Mouse (Mus musculus): Measurements from ENCODE around the gene Nfx1. TPM values are rescaled to one million over a fixed set of nuclear protein-coding genes. Genes with fewer than 3 reads are reported as not detected.
"Not testable (repeated sequence)": the region's sequence is repeated elsewhere in the genome, so short reads cannot be mapped to it uniquely, and the experiment has no call there.

The Nfx1 gene
- 100 to 1,000 TPM; 107 to 110 TPM for total RNA-seq (2021)
- long read RNA-seq, experiment 1, full-length matches to known transcripts = 29 of 43 reads
- long read RNA-seq, experiment 1, partial matches to known transcripts = 6 of 43 reads
- long read RNA-seq, experiment 1, other reads (novel, unspliced or antisense) = 8 of 43 reads
- long read RNA-seq, experiment 2, full-length matches to known transcripts = 28 of 65 reads
- long read RNA-seq, experiment 2, partial matches to known transcripts = 20 of 65 reads
- long read RNA-seq, experiment 2, other reads (novel, unspliced or antisense) = 17 of 65 reads

DNA sequence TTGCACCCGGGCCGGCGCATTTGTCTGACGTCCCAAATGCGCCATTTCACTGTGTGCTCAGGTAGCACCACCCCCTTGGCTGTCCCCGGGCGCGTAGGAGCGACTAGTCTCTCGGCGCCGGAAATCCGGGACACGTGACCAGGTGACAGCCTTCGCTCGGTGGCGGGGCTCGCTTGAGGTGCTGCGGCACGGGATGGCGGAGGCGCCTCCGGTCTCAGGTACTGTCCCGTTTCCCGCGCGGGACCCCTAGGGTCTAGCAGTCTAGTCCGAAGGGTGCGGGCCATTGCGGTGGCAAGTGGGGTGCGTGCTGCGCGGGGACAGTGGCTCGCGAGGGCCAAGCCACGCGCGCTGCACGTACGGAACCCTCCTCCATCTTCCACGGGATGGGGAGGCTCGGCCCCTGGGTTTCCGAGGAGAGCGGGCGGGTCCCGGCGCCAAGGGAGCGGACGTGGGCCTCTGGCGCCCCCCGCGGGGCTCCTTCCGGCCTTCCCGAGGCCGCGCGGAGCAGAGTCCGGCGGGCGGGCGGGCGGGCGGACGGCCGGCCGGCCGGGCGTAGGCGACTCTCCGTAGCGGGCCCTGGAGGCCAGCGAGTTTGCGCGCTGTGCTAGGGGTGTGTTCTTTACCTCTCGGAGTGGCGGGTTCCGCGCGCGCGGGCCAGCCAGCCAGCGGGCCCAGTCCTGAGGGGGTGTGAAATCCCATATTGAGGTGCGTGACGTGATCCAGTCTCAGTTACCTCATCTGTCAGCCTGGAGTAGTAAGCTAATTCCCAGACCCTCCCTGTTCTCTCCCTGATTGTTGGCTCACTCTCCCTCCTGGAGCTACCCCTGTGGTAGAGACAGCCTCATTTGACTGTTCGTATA lies at the start of gene Nfx1:
Gene Nfx1 (plus strand): TSS at position 65 of the 860 bp plus-strand sequence.
- DNase-seq (ENCODE audit: low spot score in 2 of 2) = peak; percentile 88 to 95

- DNase-seq (ENCODE audit: low spot score in 2 of 2) = no peak
These were observed 49.4 kb upstream of the Nfx1 start for GRCm38 (mm10) chr4:40921288-40921687.

DNA sequence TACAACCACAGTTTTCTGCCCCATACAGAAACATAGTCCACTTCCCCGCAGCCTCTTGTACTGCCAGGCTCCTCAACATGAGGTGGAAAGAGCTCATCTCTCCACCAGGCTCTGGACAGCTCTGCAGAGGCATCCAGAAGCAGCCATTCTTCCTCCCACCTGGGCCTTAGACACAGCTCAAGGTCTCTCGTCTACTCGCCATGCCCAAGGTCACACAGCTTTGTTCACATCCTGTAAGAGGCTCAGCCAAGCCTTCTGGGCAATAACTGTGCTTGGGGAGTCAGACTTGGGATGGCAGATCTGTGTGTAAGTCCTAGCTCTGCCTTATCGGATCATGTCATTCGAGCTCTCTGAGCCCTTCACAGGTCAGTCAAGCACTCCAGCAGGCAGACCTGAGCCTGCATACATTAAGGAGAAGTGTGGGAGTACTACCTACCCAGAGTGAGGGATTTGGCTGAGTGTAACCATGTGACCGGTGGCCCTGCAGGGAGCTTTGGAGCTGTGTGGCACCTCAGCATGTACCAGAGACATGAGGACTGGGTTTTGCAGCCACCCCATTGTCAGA lies 47.5 kb upstream of the Nfx1 start:
- no peak for DNase-seq (ENCODE audit: low spot score in 2 of 2)

- DNase-seq (ENCODE audit: low spot score in 2 of 2) = no peak
These were observed 45.1 kb upstream of the Nfx1 start for GRCm38 (mm10) chr4:40925568-40925967.

- no peak for DNase-seq (ENCODE audit: low spot score in 2 of 2)
These were observed 41.7 kb upstream of the Nfx1 start for GRCm38 (mm10) chr4:40929046-40929445.

DNA sequence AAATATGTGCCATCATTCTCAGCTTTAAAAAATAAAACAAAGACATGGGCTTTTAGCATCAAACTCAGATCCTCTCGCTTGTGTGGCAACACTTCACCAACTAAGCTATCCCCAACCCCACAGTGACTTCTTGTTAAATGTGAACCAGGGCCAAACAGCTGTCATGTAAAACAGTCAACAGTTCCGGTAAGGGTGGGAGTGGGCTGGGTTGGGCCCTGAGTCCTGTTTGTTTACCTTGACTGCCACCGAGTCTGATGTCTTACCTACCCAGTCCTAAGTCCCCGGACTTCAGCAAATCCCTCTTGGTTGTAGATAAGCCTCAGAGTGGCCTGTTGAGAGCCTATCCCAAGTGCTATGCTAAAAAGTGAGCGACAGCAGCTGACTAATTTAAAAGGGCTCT lies 37.0 kb upstream of the Nfx1 start:
- DNase-seq (ENCODE audit: low spot score in 2 of 2) = no peak

GRCm38 (mm10) chr4:40934369-40934768 lies 36.3 kb upstream of the Nfx1 start:
- not testable (repeated sequence) for DNase-seq (ENCODE audit: low spot score in 2 of 2)

- no peak for DNase-seq (ENCODE audit: low spot score in 2 of 2)
These were observed 34.4 kb upstream of the Nfx1 start for GRCm38 (mm10) chr4:40936175-40936839.

DNA sequence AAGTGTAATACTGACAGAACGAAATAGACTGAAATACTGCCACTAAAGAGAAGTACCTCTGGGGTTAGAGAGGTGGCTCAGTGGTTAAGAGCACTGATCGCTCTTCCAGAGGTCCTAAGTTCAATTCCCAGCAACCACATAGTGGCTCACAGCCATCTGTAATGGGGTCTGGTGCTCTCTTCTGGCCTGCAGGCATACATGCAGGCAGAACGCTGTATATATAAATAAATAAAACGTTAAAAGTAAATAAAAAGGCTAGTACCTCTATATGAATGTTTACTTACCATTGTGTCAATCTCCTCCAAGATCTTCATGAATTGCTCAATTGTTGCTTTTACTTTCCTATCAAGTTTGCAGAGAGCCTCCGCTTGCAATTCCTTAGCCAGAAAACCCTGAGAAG lies 31.9 kb upstream of the Nfx1 start:
- no peak for DNase-seq (ENCODE audit: low spot score in 2 of 2)

DNA sequence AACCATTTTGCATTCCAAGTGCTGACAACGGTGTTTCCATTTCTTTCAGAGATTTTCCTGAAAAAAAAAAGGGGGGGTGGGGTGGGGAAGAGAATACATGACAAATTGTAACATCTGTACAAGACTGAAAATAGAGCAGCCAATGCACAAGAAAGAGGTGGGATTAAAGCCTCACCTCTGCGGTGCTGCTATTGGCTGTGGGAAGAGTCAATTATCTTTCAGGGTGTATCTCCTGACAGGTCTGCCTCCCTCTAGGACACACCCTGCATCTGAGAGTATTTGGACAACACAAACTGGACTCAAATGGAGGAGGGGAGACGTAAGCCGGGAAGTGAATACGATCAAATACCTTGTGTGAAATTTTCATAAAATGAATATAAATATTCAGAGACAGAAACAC lies 27.1 kb upstream of the Nfx1 start:
- no peak for DNase-seq (ENCODE audit: low spot score in 2 of 2)

DNA sequence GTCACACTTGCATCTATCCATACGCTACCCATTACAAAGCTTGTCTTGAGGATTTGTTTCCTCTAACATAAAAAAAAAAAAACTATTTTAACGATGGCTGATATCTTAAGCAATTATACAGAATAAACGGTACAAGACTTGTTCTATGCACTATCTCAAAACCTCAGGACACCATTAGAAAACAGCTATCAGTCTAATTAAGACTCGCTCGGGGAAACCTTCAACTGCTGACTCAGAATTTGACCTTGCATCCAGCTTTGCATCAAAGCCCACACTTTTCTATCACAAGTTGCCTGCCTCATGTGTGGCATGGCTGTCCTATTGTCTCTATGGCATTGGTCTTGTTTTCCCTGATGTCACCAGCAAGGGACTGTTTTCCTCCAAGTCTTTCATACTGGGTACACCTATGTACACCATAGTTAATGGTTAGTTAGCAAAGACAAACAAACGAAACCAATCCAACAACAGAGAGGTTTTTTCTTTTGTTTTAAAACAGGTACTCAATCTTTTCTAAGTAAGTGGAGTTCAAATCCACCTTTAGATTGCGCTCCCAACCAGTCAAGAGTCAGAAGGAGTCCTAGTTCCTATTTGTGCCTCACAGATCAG lies 24.1 kb upstream of the Nfx1 start:
- DNase-seq (ENCODE audit: low spot score in 2 of 2) = no peak

DNA sequence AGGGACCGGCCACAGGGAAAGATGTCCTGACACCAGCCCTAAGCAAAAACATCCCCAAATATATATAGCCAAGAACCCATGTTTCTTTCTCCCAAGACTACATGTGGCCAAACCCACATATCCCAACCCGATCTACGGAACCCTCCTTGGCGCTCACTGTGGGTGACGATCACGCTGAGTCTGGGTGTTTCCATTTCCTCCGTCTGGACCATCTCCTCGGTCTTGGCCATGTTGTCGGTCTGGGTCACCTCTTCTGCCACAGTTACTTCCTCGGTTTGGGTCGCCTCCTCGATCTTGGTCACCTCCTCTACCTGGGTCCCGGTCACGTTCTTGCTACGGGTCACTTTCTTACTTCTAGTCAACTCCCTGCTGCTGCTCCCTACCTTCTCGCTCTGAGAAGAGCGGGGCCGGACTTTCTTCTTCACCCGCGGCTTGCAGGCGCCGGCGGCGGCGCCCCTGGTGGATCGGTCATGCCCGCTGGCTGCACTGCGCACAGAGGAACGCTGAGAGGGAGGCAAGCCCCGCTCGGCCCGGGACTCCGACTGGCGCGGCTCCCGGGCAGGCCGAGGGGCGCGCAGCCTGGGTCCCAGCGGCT lies 23.0 kb upstream of the Nfx1 start:
- no peak for DNase-seq (ENCODE audit: low spot score in 2 of 2)

GRCm38 (mm10) chr4:40948160-40948708 lies 22.5 kb upstream of the Nfx1 start, which contains the start of the genes Bag1 and Chmp5:
Gene Bag1 (minus strand): TSS chr4:40948294.
Gene Chmp5 (plus strand): TSS chr4:40948407.
- peak; percentile 93 to 98 for DNase-seq (ENCODE audit: low spot score in 2 of 2)

DNA sequence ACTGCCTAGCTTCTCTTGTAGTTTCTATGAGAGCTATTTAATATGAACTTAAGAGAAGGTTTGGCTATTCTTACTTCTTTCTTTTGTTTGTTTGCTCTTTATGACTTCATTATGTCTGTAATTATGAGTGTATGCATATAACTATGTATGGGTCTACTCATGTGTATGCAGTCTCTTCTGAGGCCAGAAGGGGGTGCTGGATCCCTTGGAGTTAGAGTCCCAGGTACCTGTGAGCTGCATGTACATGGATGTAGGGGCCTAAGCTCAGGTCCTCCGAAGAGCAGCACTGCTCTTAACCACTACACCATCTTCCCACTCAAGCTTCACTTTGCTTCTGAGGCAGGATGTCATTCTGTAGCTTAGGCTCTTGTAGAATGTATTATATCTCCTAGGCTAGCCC lies 17.2 kb upstream of the Nfx1 start:
- no peak for DNase-seq (ENCODE audit: low spot score in 2 of 2)

- no peak for DNase-seq (ENCODE audit: low spot score in 2 of 2)
These were observed 14.8 kb upstream of the Nfx1 start for GRCm38 (mm10) chr4:40955942-40956341.

DNA sequence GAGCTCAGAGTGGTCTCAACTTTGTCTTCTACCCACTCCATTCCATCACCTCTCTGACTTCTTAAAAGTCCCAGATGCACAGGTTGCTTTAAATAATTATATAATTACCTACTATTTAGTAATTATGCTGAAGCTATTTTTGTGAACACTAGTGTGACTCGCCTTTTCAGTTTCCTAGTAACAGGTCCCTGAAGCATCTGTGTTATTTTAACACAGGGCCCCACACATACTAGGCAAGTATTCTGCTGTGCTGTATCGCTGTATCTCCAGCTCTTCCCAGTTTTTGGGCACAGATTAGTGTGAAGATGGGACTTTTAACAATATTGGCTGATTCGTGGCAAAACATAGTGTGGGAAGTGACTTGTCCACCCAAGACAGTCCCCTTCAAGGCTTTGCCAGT lies 7.2 kb upstream of the Nfx1 start:
- DNase-seq (ENCODE audit: low spot score in 2 of 2) = no peak

DNA sequence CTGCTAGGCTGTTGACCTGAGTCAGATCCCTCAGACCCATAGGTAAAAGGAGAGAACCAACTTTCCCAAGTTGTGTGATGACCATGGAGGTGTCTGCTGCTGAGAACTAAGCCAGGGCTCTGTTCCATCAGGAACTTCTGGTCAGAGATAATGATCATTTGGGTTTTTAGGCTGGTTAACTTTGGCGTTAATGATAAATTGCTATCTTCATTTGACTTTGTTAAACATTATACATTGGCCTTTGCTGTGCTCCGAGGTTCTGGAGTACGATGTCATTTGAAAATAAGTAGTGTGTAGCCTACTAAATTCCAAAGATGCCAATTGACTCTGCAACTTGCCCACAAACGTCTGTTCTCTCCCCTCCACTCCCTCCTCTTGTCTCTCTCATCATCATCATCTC lies 1.5 kb upstream of the Nfx1 start:
- no peak for DNase-seq (ENCODE audit: low spot score in 2 of 2)

DNA sequence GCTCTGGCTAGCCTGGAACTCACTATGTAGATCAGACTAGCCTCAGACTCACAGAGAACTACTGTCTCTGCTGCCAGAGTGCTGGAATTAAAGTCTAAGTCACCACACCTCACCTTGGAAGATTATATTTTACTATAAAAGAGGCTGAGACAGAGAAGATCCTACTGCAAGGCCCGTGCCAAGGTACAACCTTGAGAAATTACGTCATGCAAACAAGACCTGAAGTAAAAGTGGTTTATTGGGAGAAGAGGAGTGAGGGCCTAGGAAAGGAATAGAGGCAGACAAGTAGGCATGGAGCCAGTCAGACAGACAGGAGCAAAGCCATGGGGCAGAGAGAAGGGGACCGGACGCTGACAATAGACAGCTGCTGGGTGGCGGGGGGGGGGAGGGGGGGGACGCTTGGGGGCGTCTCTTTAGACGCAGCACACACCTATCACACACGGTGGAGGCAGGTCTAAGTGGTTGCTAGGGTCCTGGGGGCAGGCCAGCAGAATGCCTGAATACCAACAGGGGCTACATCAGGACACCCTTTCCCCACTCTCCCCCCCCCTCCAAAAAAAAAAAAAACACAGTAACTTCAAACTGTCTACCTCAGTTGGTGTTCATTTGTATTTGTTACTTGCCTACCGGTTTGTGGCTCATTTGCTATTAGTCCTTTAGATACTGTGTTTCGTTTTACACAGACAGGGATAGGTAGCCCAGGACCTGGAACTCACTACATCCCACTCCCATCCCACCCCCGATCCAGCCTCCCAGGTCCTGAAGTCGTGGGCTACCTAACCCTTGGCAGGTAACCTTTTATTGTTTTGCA lies 720 bp upstream of the Nfx1 start:
- no peak for DNase-seq (ENCODE audit: low spot score in 2 of 2)

DNA sequence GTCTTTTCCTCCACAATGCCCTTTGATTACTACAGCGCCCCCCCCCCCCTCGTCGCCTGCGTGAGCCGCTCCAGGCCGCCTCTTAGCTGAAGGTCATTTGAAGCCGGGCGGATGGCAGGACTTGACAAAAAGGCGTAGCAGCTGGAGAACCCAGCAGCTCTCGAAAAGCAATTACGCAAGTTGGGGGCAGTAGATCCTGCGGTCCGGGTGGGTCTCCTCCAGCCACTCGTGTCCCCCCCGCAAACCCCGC lies 189 bp upstream of the Nfx1 start:
- no peak for DNase-seq (ENCODE audit: low spot score in 2 of 2)

DNA sequence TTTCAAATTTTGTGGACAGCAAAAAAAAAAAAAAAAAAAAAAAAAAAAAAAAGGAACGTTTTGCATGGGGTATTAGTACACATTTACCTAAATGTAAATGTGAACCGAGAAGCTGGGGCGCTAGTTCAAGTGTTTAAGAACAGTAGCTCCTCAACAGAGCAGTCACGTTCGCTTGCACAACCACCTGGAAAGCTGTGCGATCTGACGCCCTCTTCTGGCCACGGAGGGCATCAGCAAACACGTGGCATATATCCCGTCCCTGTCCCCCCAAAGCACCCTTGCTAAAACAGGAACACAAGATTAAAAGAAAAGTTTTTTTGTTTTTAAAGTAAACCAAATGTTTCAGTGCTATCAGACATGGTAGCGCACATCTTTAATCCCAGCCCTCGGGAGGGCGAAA lies 1.0 kb downstream of the Nfx1 start:
- DNase-seq (ENCODE audit: low spot score in 2 of 2) = peak in 1 of 2 experiments; percentile 5
